Mouse (Mus musculus) gastrocnemius, adult 18-20 months (tissue): ENCODE results near the gene Rabgap1l. TPM values are rescaled to one million over a fixed set of nuclear protein-coding genes. Genes with fewer than 3 reads are reported as not detected.
"Not testable (repeated sequence)": the region's sequence is repeated elsewhere in the genome, so short reads cannot be mapped to it uniquely, and the experiment has no call there.

ENCODE experiments used
- DNase-seq: peaks from one replicate; pipeline ENCODE4 v3.0.0; 2021; ENCODE audit warnings: low spot score
- total RNA-seq, 2 experiments: library from RNA; stranded (reverse); gene quantifications; 2 replicates each; pipeline ENCODE4 v1.2.3; 2021

Rabgap1l gene
- total RNA-seq, 2 experiments from 2014 or later, result 10.9 to 12.1 TPM

- no peak for DNase-seq
Measured at GRCm38 (mm10) chr1:160703813-160704212, 89.2 kb downstream of the Rabgap1l start.

- DNase-seq, result peak; percentile 95
Measured at GRCm38 (mm10) chr1:160693094-160693447, 99.9 kb downstream of the Rabgap1l start.

GRCm38 (mm10) chr1:160692224-160693093, 100.6 kb downstream of the Rabgap1l start:
- DNase-seq, result no peak

GRCm38 (mm10) chr1:160691196-160691590, 101.8 kb downstream of the Rabgap1l start:
- no peak for DNase-seq

- peak; percentile 19 for DNase-seq
Measured at GRCm38 (mm10) chr1:160690516-160691195, 102.4 kb downstream of the Rabgap1l start.

- no peak for DNase-seq
Measured at GRCm38 (mm10) chr1:160689511-160689910, 103.5 kb downstream of the Rabgap1l start.

- no peak for DNase-seq
Measured at GRCm38 (mm10) chr1:160684251-160684650, 108.8 kb downstream of the Rabgap1l start.

- no peak for DNase-seq
Measured at GRCm38 (mm10) chr1:160681398-160682050, 111.5 kb downstream of the Rabgap1l start.

GRCm38 (mm10) chr1:160674763-160675162, 118.2 kb downstream of the Rabgap1l start:
- DNase-seq, result no peak

GRCm38 (mm10) chr1:160672088-160672814, 120.8 kb downstream of the Rabgap1l start:
- no peak for DNase-seq

- DNase-seq, result no peak
Measured at GRCm38 (mm10) chr1:160655806-160656470, 137.1 kb downstream of the Rabgap1l start.

GRCm38 (mm10) chr1:160651691-160652090, 141.3 kb downstream of the Rabgap1l start:
- no peak for DNase-seq

GRCm38 (mm10) chr1:160645416-160645815, 147.6 kb downstream of the Rabgap1l start:
- DNase-seq, result no peak

- DNase-seq, result no peak
Measured at GRCm38 (mm10) chr1:160628213-160628932, 164.6 kb downstream of the Rabgap1l start.

GRCm38 (mm10) chr1:160624354-160625120, 168.5 kb downstream of the Rabgap1l start:
- not testable (repeated sequence) for DNase-seq

GRCm38 (mm10) chr1:160618201-160618600, 174.8 kb downstream of the Rabgap1l start:
- DNase-seq, result no peak

- DNase-seq, result no peak
Measured at GRCm38 (mm10) chr1:160606425-160606824, 186.6 kb downstream of the Rabgap1l start.

GRCm38 (mm10) chr1:160603312-160603711, 189.7 kb downstream of the Rabgap1l start:
- not testable (repeated sequence) for DNase-seq

- no peak for DNase-seq
Measured at GRCm38 (mm10) chr1:160597369-160597768, 195.6 kb downstream of the Rabgap1l start.

GRCm38 (mm10) chr1:160596948-160597270, 196.1 kb downstream of the Rabgap1l start:
- no peak for DNase-seq
